Mouse (Mus musculus): ENCODE results near the gene Lancl3.

Gene Lancl3

GRCm38 (mm10) chrX:9199761-9200371 lies at the start of gene Lancl3:
Lancl3 (plus strand) TSS chrX:9199902.
- DNase-seq, result peak; percentile 43 to 56

GRCm38 (mm10) chrX:9179011-9179410 lies 20.7 kb upstream of the Lancl3 start:
- DNase-seq, result no peak

GRCm38 (mm10) chrX:9181570-9181969 lies 18.1 kb upstream of the Lancl3 start:
- DNase-seq, result no peak

- peak; percentile 70 to 79 for DNase-seq
Observed at GRCm38 (mm10) chrX:9200380-9200917, 747 bp downstream of the Lancl3 start.

GRCm38 (mm10) chrX:9201954-9202353 lies 2.3 kb downstream of the Lancl3 start:
- DNase-seq, result no peak

- peak; percentile 12 to 25 for DNase-seq
Observed at GRCm38 (mm10) chrX:9202781-9203405, 3.2 kb downstream of the Lancl3 start.

- no peak for DNase-seq
Observed at GRCm38 (mm10) chrX:9205121-9205520, 5.4 kb downstream of the Lancl3 start.

- DNase-seq, result peak in 1 of 2 experiments; percentile 12
Observed at GRCm38 (mm10) chrX:9216244-9216643, 16.5 kb downstream of the Lancl3 start.

- no peak for DNase-seq
Observed at GRCm38 (mm10) chrX:9219570-9219969, 19.9 kb downstream of the Lancl3 start.

- peak; percentile 28 to 40 for DNase-seq
Observed at GRCm38 (mm10) chrX:9221206-9221605, 21.5 kb downstream of the Lancl3 start.

- DNase-seq, result no peak
Observed at GRCm38 (mm10) chrX:9221736-9222135, 22.0 kb downstream of the Lancl3 start.

GRCm38 (mm10) chrX:9222412-9223221 lies 22.9 kb downstream of the Lancl3 start:
- DNase-seq, result peak in 1 of 2 experiments; percentile 23

GRCm38 (mm10) chrX:9227105-9227504 lies 27.4 kb downstream of the Lancl3 start:
- DNase-seq, result peak; percentile 42 to 48

GRCm38 (mm10) chrX:9240737-9241591 lies 41.3 kb downstream of the Lancl3 start:
- DNase-seq, result peak; percentile 53 to 63

- peak; percentile 16 to 36 for DNase-seq
Observed at GRCm38 (mm10) chrX:9243381-9243864, 43.7 kb downstream of the Lancl3 start.

- no peak for DNase-seq
Observed at GRCm38 (mm10) chrX:9244603-9245336, 45.1 kb downstream of the Lancl3 start.

- no peak for DNase-seq
Observed at GRCm38 (mm10) chrX:9248911-9249310, 49.2 kb downstream of the Lancl3 start.

- DNase-seq, result no peak
Observed at GRCm38 (mm10) chrX:9253990-9254389, 54.3 kb downstream of the Lancl3 start.

GRCm38 (mm10) chrX:9254901-9255300 lies 55.2 kb downstream of the Lancl3 start:
- no peak for DNase-seq

GRCm38 (mm10) chrX:9256766-9257165 lies 57.1 kb downstream of the Lancl3 start, which contains the start of gene Gm14862:
Gm14862 (minus strand) TSS chrX:9256899.
- DNase-seq, result no peak

GRCm38 (mm10) chrX:9257831-9258230 lies 58.1 kb downstream of the Lancl3 start:
- DNase-seq, result no peak
